Mouse (Mus musculus): ENCODE results near the gene Etv1.
"Not testable (repeated sequence)": the region's sequence is repeated elsewhere in the genome, so short reads cannot be mapped to it uniquely, and the experiment has no call there.

Etv1 gene

DNA sequence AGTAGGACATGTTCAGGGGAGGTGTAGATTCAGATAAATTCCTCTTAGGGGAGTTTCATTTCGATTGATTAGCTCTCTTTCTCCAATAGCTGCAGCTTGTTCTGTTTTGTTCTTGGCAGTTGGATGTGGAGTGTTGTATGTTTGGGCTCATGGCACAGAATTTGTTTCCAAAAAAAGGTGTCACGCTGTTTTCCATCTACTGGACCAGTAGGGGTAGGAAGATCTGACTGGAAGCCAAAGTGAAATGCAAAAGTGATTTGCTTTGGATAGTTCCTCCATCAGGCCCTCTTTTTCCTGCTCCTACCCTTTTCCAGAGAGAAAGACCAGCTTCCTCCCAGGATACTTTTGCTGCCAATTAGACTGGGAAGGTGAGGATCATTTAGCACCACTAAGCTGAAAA is 39.1 kb downstream of the Etv1 start:
- DNase-seq (ENCODE audit: low read depth, low spot score): no peak

DNA sequence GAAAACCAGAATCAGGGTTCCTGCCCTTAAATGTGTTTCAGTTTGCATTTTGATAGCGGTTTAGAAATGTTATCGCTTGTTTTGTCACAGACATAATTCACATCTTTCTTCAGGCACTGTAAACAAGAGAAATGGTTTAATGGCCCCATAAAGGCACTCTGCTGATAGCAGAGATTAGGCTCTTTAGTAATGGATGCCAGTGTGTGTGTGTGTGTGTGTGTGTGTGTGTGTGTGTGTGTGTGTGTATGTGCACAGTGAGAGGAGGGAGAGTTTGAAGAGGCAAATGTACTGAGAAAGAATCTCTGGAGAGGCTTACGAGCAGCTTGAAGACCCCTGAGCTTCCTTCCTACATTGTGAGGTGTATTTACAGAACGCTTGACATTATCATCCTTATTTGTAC is 41.5 kb downstream of the Etv1 start:
- no peak for DNase-seq (ENCODE audit: low read depth, low spot score)

DNA sequence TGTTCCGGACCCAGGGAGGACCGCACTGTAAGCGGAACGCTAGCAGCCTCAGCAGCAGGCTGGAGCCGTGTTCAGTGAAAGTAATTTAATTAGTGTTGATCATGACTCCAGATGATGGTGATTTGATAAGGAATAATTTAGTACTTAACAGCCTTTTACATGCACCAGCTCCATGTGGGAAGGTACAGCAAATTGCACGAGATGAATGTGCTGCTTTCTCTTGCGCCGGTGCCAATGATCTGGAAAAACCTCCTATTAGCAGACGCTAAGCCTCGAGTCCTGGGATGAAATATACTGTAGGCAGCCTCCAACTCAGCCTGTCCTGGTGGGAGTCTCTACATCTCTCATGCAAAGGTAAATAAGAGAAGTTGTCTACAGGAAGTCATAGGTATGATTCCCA is 45.2 kb downstream of the Etv1 start:
- DNase-seq (ENCODE audit: low read depth, low spot score): no peak

DNA sequence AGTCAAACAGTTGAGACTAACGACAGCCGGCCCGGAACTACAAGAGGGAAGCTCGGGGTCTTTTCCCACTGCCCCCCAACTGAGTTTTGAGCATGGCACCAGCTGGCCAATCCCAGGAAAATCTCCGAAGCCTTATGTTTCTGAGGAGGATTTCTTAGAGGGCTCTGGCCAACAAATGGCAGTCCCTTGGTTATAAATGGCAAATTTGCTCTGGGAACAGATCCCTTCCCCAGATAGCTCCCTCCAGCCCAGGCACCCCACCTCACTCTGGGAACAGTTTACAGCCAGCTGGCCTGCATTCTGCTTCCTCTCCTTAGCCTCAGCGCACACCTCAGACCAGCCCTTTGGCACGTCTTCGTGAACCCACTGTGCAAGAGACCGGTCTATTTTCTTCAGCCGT is 53.8 kb downstream of the Etv1 start:
- no peak for DNase-seq (ENCODE audit: low read depth, low spot score)

DNA sequence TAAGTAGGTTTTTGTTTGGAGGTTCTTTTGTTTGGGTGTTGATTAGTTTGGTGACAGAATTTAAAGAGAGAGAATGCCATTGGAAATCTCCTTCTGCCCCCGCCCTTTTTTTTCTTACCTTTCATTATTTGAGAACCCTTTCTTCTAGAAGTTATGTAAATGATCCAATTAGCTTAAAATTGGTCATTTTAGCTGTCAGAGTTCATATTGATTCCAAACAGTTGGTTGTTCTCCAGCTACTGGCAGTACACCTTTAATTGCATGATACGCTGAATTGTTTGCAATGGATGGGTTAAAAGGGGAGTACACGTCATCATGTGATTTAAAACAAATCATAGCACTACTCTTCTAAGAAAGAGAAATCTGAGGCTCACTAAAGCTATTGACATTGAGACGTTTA is 55.4 kb downstream of the Etv1 start:
- no peak for DNase-seq (ENCODE audit: low read depth, low spot score)

DNA sequence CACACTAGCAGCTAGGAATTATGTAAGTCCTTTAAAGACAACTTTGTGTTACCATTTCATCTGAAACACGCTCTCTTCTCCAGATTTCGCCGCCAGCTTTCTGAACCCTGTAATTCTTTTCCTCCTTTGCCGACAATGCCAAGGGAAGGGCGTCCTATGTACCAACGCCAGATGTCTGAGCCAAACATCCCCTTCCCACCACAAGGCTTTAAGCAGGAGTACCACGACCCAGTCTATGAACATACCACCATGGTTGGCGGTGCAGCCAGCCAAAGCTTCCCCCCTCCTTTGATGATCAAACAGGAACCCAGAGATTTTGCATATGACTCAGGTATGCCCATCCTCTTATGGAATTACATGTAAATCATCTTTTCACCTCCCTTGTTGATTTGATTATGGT is 55.8 kb downstream of the Etv1 start:
- DNase-seq (ENCODE audit: low read depth, low spot score): not testable (repeated sequence)

DNA sequence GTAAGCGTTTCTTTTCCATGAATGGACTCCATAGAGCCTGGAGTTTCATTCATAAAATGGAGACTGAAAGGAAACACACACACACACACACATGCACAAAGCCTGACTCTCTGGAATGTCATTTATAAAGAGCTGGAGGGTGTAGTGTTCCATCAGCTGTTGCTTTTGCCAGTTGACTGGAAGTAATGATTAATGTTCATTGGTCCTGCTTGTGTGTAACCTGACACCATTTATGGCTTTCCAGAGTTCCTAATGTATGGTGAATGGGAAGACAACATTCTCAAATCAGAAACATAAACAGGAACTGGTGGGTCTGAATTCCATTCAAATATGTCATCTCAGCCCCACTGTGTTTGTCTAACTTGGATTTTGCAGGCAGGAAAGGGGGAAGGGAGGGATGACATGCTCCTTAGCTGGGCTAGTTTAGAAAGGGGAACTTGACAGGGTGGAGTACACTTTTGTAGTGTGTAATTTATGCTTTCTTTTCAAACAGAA is 64.7 kb downstream of the Etv1 start:
- no peak for DNase-seq (ENCODE audit: low read depth, low spot score)

DNA sequence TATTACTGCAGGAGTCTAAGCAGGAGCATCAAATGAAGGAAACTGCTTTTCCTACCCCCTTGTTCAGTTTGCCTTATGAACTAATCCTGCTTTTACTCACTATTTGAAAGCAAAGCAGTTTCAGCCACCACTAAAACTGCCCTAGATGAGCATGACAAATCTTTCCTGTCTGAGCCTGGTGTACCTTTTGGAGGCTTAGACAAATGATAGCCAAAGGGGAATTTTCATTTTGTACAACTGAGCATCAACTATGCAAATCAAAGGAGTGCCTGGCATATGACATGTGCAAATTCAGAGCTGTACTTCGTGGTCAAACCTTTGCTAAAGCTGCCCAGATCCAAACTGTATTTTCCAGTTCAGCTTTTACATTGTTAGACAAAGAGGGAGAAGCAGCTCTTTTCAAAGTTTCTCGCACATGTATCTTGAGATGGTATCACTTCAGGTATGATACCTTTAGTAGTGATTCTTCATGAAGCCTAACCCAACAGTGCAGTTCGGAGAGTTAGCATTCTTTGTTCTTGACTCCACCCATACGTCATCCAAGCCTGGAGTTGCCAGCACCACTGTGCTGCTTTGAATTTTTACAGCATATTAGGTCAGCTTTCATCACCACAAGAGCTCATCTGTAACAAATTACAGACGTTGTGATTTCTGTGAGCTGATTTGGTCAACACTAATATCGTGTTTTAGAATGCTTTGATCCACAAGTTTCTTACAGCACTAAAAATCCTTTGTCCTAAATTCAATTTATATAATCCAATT is 68.5 kb downstream of the Etv1 start:
- DNase-seq (ENCODE audit: low read depth, low spot score): no peak

DNA sequence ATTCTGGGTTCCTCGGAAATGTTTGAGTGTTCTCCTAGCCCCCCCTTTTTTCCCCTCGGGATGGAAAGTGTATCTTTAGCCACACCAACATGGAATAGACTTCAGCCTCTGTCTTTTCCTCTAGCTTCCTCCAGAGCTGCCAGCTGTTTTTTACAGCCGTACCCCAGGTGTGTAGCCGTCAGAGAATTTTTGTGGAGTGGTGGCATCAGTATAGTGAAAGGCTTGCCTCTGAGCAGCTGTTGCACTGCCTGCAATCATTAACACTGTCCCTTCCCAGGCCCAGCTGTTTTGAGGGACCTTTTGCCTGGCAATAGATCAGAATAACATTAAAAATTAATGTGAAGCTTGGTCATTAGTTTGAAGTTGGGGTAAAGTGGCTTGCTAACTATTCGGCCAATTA is 70.8 kb downstream of the Etv1 start:
- no peak for DNase-seq (ENCODE audit: low read depth, low spot score)

DNA sequence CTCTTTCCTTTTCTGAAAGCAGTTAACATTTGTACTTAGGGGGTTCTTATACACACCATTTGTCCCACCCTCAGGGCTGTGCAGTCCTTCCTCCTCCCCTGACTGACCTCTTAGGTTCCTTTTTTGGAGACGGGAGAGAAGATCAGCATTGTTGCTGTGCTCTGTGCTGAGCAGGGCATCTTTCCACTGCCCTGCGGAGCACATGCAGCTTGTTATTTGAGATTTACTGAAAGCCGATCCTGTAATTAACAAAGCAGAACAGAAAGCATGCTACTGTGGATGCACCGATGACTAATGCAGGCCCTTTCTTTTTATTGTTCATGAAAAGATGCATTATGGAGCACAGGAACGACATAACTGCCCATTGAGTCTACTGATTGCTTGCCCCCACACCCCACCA is 75.1 kb downstream of the Etv1 start:
- no peak for DNase-seq (ENCODE audit: low read depth, low spot score)

DNA sequence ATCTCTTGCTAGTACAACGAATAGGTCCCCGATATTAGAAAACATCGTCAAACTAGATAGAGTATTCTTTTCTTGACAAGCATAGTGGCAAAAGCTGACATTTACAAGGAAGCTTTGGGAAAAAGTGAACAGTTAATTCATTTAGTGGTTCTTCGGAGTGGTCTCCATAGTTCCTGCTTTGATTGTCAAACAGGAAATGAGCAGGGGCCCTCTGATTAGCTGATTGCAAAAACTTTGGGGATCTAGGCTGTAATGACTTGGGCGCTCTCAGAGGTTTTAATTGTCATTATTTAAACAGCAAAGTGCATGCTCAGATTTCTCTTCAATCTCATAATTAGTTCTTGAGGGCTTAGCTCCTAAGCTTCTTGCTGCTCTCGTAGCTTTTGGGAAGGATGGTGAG is 75.6 kb downstream of the Etv1 start:
- no peak for DNase-seq (ENCODE audit: low read depth, low spot score)

DNA sequence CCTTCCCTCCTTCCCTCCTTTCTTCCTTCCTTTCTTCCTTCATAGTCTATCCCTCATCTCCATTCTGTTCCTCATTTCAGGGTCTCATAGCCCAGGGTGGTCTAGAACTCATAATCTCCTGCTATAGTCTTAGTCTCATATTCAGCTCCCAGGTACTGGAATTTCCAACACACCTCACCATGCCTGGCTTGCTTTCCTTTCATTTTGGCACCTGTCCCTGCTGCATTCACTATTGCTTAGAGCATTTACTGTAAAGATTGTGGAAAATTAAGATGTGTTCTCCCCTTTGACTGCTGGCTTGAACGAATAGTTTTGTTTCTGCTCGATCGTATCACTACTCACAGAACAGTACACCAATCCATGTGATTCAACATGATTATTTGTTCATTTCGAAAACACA is 80.5 kb downstream of the Etv1 start:
- DNase-seq (ENCODE audit: low read depth, low spot score): no peak

DNA sequence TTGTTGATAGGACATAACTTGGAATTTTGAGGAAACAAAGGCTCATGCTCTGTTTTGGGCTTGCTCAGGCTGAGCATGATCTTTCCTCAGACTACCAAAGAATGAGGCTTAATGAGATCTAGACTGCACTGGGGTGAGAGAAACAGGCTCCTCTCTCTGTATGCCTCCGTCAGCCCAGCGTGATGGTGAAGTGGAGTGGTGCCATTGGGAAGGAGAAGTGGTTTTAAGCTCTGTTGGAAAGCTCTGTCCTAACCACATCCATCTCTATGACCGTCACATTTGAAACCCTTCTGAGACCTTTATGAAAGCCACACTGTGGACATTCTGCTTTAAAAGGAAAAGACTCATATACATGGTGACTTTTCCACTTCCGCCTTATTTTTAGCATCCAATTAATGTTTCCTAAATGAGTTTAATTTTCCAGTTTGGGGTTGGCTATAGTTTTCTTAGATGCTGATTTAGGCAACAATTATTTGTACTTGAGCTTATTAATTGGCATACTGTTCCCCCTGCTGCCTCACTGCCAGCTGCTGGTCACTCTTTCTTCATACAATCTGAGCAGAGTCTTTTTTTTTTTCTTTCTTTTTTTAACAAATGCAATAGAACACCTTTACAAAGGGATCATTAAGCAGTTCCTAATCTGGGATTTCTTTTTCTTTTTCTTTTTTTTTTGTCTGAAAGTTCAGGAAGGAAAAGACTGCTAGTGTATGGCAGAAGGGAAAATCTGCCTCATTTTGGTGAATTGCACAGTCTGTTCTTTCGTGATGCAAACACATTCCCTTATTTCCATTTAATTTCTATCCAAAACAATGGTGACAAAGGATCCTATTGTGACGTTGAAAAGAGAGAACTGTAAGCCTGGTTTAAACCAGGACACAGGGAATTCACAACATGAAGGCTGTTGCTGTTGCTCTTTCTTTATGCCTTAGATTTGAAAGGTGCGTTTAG is 81.3 kb downstream of the Etv1 start:
- DNase-seq (ENCODE audit: low read depth, low spot score): no peak

DNA sequence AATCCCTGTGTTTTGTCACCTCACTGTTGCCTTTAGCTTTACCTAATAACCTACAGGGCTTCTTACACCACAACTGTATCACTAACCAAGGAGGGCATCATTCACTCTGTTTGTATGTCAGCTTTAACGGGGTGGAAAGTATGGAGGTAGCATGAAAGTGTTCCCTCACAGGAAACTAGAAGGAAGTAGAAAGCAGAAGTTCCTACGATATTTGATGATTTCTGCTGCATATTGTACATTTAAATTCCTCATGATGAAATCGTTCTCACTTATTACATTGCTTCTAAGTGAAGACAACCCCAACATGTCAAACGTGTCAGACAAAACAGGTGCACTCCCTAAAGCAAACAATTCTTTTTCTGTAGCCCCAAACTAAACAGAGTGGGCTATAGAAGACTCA is 84.2 kb downstream of the Etv1 start:
- DNase-seq (ENCODE audit: low read depth, low spot score): no peak

DNA sequence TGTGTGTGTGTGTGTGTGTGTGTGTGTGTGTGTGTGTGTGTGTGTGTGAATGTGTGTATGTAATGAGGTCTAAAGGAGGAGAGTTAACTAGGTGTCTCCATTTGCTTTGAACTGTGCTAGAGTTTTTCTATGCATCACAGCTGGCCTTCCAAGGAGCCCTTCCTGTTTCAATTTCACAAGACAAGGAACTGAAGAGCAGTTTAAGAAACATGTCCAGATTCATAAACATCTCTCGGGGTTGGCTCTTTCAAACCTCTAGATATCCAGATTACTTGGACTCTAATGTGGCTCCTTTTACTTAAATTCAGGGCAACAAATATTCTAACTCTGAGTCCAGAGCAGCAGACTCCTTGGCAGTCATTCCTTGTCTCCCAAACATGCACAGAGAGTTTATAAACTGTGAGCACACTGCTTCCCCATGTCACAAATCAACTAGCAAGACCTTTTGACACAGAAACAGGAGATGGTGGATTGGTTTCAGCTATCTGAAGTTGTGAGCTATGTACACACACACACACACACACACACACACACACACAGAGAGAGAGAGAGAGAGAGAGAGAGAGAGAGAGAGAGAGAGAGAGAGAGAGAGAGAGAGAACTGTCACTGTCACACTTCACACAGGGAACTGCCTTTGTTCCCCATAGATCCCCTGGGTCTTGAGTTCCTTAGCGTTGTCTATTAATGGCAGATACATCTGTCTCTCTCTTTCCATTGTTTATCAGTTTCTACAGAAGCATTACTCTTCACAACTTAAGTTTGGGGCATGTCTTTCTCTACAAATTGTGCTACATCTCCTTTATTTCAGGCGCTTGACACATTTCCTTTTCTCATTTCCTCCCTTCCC is 85.0 kb downstream of the Etv1 start:
- DNase-seq (ENCODE audit: low read depth, low spot score): no peak

DNA sequence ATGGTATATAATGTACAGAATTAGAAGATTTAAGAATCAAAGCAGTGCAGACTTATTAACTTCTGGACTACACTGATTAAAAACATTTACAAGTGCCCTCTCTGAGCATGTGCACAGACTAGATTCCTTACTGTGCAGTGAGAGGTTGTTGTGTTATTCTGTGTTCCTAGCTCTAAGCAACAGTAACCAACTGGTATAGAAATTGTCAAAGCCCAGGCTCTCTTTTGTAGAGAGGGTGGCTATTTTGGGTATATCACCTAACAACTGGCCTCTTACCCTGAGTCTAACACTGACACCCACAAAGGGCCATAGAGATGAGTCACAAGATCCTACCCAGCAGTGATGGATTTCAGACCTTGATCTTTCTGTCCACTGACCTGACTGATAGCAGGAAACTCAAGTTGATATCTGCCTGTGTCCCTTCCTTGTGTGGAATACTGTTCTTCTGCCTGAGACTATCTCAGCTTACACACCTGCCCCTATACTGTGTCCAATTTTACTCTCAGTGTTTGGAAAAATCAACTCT is 95.4 kb downstream of the Etv1 start:
- no peak for DNase-seq (ENCODE audit: low read depth, low spot score)

DNA sequence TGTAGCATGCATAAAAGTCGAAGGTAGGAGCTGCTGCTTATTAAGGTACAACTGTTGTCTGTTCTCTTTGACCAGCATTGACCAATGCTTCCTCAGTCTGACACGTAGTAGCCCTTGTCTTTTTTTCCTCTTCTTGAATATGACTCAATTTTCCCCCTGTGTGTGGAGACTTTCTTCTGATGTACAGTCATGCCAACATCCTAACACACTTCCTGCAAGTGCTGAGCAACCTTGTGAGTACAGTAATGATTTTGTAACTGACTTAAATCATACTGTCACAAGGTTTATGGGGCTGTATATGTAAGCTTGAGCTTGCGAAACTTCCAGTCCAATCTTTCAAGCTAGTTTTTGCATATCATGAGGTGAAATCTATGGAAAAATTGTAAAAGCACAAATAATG is 125.3 kb downstream of the Etv1 start:
- DNase-seq (ENCODE audit: low read depth, low spot score): no peak

DNA sequence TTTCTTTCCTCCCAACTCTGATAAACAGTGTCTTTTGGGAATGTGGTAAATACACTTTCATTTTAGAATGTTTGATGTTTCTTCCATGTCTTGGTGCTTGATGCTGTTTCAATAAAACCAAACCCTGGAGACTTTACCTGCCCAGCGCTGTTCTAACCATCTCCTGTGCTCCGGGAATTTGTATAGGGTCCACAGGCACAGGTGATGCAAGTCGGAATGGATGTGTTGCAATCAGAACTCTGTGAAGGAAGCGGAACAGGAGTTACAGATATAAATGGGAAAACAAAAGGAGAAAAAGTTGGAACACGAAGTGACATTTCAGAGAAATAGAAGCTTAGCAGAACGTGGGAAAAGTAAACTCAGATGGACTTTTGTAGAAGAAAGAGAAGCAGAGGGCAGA is 127.1 kb downstream of the Etv1 start:
- no peak for DNase-seq (ENCODE audit: low read depth, low spot score)

DNA sequence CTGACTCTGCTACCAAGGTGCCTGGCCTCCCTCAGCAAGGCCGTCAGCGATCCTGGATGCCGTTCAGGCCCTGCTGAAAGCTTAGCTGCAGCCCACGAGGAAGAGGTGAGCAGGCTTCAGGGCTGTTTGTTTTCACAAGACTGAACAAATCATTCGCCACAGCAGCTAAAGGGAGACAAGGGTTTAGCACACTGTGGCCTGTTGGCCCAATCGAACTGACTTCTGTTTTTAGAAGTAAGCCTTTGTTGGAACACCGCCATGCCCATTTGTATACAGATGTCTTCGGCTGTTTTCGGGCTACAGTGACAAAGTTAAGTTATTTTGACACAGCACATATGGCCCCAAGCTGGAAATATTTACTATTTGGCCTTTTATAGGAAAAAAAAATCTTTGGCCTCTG is 127.6 kb downstream of the Etv1 start:
- no peak for DNase-seq (ENCODE audit: low read depth, low spot score)

DNA sequence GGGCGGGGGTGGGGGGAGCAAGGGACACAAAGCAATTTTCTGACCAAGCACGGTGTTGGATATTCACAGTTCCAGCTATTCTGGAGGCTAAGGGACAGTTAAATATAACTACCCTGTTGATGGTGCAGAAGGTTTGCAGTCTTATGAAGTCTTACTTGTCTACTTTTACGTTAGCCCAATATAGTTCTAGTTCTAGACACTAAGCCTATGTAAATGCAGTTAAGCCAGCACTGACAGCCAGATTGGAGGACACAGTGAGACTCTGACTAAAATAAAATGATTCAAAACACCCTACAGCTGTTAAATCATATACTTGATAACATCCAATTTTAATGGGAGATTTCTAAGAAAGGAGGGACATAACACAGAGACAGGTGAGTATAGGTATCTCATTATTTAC is 129.8 kb downstream of the Etv1 start:
- DNase-seq (ENCODE audit: low read depth, low spot score): no peak
